Mouse (Mus musculus) embryonic facial prominence, embryonic 10.5 days (tissue): ENCODE data around the gene Kcnh6. TPM values are rescaled to one million over a fixed set of nuclear protein-coding genes. Genes with fewer than 3 reads are reported as not detected.
A peak's percentile ranks its signal among the peaks of the same experiment; 100 is the strongest.

Experiments used
- DNase-seq: peaks from one replicate; pipeline ENCODE4 v3.0.0-alpha.2; 2017; ENCODE audit warnings: low spot score
- H3K27ac ChIP-seq: fragments of 300-500 bp; sonication (generic); replicated peaks from 2 replicates; pipeline ENCODE4 v1.5.1; 2016; ENCODE audit warnings: mild to moderate bottlenecking
- H3K27me3 ChIP-seq: fragments of 300-500 bp; sonication (generic); replicated peaks from 2 replicates; pipeline ENCODE4 v1.6.1; 2016; ENCODE audit warnings: low read depth, mild to moderate bottlenecking; ENCODE audit not compliant: poor library complexity, severe bottlenecking
- H3K36me3 ChIP-seq: fragments of 300-500 bp; sonication (generic); replicated peaks from 2 replicates; pipeline ENCODE4 v1.6.1; 2016; ENCODE audit warnings: mild to moderate bottlenecking, moderate library complexity
- H3K4me1 ChIP-seq: fragments of 300-500 bp; sonication (generic); 2 replicates; pipeline ENCODE4 v1.6.1; 2016
- H3K4me3 ChIP-seq: fragments of 300-500 bp; sonication (generic); 2 replicates; pipeline ENCODE4 v1.5.1; 2016; ENCODE audit warnings: mild to moderate bottlenecking, moderate library complexity
- H3K9me3 ChIP-seq: fragments of 300-500 bp; sonication (generic); 2 replicates; pipeline ENCODE4 v1.6.1; 2016; ENCODE audit warnings: mild to moderate bottlenecking
- WGBS: fragments of 180-500 bp; shearing (Covaris S2); methylation state at CpG from one replicate; pipeline ENCODE4 v1.1.7; 2016; 5-methylcytosine and 5-hydroxymethylcytosine counted together
- polyA plus RNA-seq: library from polyadenylated mRNA; unstranded; fragments of >200 nt; fragmentation: Nextera tagmentation; extraction: Ambion mirVana; gene quantifications from 2 replicates; pipeline ENCODE4 v1.2.1, GENCODE M21; 2016

Gene Kcnh6
- 0.30 and 0.48 TPM in 2 replicates for polyA plus RNA-seq

DNA sequence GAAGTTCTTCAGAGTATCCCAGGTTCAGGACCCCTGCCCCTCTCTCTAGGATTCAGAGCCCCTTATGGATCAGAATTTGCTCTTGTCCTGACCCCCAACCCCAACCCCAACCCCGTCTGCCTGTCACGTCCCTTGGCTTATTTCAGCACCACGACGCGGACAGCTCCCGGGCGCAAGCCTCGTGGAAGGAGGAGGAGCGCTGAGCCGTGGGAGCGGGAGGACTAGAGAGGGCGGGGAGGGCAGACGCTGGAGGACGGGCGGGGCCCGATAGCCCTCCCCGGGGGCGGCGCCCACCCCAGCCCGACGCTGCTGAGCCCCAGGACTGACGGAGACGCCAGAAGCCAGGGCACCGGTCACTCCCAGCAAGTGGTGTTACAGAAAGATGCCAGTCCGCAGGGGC is at the start of gene Kcnh6:
TSS of gene Kcnh6 (plus strand) at position 304 of the 400 bp plus-strand sequence.
- H3K9me3 ChIP-seq: no peaks in the 10 kb centered on the region
- peaks cover 24% of the 10 kb centered on the region for H3K27me3 ChIP-seq
- no peak within 1 kb of the TSS for H3K27ac ChIP-seq
- H3K4me1 ChIP-seq: peaks cover 10% of the 10 kb centered on the region
- WGBS: under 1% methylated on average over 25 of the region's 25 CpGs
- H3K4me3 ChIP-seq: peak within 1 kb of the TSS; percentile 51
- H3K36me3 ChIP-seq: no peaks in the 10 kb centered on the region
- peak; percentile 87 for DNase-seq

DNA sequence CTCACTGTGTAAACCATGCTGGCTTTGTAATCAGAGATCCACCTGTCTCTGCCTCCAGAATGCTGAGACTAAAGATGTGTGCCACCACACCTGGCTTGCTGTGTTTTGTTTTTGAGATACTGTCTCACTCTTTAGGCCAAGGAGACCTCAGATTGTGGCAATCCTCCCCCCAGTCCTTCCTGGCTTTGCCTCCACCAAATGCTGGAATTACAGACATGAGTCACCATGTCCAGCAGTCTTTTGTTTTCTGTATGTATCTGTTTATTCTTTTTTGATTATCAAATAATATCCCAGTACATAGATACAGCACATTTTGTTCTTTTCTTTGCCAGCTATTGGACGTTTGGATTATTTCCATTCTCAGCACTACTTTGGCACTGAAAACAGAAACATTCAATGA is 49.4 kb upstream of the Kcnh6 start:
- DNase-seq: no peak
- Histone ChIP-seq H3K27me3 (no peaks in the 10 kb centered on the region), H3K4me1 (peaks cover 8% of the 10 kb centered on the region), H3K27ac (no peak overlapping the region), H3K36me3 (no peaks in the 10 kb centered on the region), H3K4me3 (no peak overlapping the region), H3K9me3 (no peaks in the 10 kb centered on the region)
- 64% methylated on average over 1 of the region's 1 CpGs for WGBS

DNA sequence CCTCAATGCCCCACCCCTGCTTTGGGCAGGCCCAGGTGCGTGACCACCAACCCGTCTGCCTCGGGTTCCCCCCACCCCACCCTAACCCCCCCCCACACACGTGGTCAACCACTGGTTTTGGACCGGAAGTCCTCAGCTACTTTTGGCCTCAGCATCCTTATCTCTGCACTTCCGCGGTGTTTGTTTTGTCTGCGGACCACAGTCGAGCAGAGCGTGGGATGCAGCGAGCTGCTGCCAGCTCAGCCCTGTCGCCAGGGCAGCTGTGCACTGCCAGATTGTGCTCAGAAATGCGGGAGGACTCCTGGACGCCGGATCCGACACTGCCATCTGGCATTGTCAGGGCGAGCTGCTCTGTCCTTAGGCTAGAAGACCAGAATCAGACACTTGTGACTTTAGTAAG is 48.6 kb upstream of the Kcnh6 start:
- WGBS: 58% methylated on average over 17 of the region's 17 CpGs
- Histone ChIP-seq H3K36me3 (no peaks in the 10 kb centered on the region), H3K27ac (no peak overlapping the region), H3K27me3 (no peaks in the 10 kb centered on the region), H3K4me3 (no peak overlapping the region), H3K4me1 (peaks cover 8% of the 10 kb centered on the region), H3K9me3 (no peaks in the 10 kb centered on the region)
- DNase-seq: no peak

DNA sequence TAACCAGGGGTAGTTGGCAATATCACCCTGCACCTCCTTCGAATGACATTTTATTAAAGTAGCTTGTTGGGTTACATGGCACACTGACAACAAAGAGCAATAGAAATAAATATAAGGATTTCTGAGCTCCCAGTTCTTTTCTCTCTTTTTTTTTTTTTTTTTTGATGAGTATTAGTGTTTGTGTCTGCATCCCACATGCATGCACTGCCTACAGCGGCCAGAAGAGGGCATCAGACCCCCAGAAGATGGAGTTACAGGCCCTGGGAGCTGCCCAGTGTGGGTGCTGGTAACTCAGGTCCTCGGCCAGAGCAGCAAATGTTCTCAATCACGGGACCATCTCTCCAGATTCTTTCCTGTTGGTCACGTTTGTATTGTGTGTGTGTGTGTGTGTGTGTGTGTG is 43.2 kb upstream of the Kcnh6 start:
- Histone ChIP-seq H3K36me3 (no peaks in the 10 kb centered on the region), H3K4me3 (no peak overlapping the region), H3K27ac (no peak overlapping the region), H3K9me3 (no peaks in the 10 kb centered on the region), H3K27me3 (peaks cover 44% of the 10 kb centered on the region), H3K4me1 (peaks cover 20% of the 10 kb centered on the region)
- 69% methylated on average over 5 of the region's 5 CpGs for WGBS
- no peak for DNase-seq

DNA sequence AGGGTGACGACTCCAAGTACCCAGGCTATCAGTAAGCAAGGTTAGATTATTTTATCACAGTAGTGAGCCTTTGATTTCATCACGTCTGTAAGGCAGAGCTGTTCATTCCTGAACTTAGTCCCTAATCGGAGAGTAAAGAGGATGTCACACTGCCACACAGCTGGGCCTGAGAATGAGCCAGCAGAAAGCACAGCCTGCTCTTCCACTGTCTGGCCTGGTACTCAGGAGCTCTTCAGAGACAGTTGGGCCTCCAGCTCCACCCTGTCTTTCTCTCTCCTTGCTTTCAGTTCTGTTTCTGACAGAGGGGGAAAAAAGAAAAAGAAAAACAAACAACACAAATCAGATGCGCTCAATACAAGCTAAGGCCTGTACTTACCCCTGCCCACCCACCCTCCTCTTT is 41.6 kb upstream of the Kcnh6 start:
- Histone ChIP-seq H3K27me3 (peaks cover 60% of the 10 kb centered on the region), H3K4me1 (peaks cover 20% of the 10 kb centered on the region), H3K27ac (no peak overlapping the region), H3K4me3 (no peak overlapping the region), H3K36me3 (no peaks in the 10 kb centered on the region), H3K9me3 (no peaks in the 10 kb centered on the region)
- no peak for DNase-seq
- 76% methylated on average over 4 of the region's 4 CpGs for WGBS

DNA sequence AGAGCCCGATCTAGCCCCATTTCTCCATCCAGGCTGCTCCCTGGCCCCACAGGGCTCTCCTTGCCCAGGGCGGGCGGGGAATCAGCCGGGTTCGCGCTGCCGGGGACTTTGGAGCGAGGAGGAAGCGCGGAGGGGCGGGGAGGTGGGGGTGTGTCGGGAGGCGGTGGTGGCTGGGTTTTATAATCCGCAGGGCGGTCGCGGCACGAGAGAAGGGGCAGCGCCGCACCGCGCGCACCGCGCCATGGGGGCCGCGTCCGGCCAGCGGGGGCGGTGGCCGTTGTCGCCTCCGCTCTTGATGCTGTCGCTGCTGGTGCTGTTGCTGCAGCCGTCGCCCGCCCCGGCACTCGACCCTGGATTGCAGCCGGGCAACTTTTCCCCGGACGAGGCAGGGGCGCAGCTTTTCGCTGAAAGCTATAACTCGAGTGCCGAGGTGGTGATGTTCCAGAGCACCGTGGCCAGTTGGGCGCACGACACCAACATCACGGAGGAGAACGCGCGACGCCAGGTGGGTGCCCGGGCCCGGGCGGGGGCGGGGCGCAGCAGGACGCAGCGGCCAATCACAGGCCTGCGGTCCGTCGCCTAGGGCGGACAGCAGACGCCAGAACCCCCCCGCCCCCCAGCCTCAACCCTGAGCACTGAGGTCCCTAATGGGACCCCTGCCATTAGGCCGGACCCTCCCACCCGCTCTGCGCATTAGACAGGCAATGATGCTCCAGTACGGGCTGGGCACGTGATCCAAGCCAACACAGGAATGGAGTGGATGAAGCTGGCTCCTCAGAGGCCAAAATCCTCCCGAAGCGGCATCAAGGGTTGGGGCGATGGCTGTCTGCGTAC is 40.0 kb upstream of the Kcnh6 start, which contains the start of gene Ace:
TSS of gene Ace (plus strand) at position 205 of the 834 bp plus-strand sequence.
- H3K27me3 ChIP-seq: peaks cover 62% of the 10 kb centered on the region
- H3K4me1 ChIP-seq: peaks cover 20% of the 10 kb centered on the region
- H3K9me3 ChIP-seq: no peaks in the 10 kb centered on the region
- DNase-seq: peak; percentile 62
- no peaks in the 10 kb centered on the region for H3K36me3 ChIP-seq
- under 1% methylated on average over 76 of the region's 76 CpGs for WGBS
- peak within 1 kb of the TSS; percentile 75 for H3K4me3 ChIP-seq
- H3K27ac ChIP-seq: peak within 1 kb of the TSS; percentile 66

DNA sequence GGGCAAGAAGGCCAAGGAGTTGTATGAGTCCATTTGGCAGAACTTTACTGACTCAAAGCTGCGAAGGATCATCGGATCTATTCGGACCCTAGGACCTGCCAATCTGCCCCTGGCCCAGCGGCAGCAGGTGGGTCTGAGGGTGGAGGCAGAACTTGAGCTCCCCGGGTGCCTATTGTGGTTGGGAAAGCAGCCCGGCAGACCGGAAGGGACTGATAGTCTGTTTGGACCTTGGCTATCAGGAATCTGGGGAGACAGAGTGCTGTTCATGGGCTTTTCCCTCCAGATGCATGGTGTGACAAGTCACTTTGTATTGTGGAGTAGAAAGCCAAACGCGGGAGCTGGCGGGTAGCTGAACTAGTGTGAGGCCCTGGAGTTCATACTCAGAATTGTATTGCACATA is 39.0 kb upstream of the Kcnh6 start:
- WGBS: 40% methylated on average over 10 of the region's 10 CpGs
- Histone ChIP-seq H3K9me3 (no peaks in the 10 kb centered on the region), H3K36me3 (no peaks in the 10 kb centered on the region), H3K27ac (no peak overlapping the region), H3K27me3 (peaks cover 68% of the 10 kb centered on the region), H3K4me3 (0 out of 2 replicates have a peak overlapping the region, but pooled peaks have one; percentile 75), H3K4me1 (peaks cover 20% of the 10 kb centered on the region)
- no peak for DNase-seq

DNA sequence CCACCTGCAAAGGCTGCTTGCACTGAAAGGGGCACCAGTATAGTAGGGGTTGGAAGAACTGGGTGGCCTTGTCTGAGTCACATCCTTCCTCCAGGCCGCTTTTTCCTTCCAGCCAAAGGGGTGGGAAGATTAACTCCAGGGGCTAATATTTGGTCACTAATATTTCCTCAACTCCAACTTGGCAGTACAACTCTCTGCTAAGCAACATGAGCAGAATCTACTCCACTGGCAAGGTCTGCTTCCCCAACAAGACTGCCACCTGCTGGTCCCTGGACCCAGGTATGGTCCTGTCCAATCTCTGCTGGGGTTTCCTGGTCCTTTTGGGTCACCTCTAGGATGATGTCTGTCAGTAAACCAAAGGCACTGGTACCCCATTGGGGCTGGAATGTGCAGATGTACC is 38.4 kb upstream of the Kcnh6 start:
- Histone ChIP-seq H3K4me3 (no peak overlapping the region), H3K9me3 (no peaks in the 10 kb centered on the region), H3K27ac (no peak overlapping the region), H3K27me3 (peaks cover 72% of the 10 kb centered on the region), H3K4me1 (peaks cover 20% of the 10 kb centered on the region), H3K36me3 (no peaks in the 10 kb centered on the region)
- WGBS: 66% methylated on average over 1 of the region's 1 CpGs
- no peak for DNase-seq

DNA sequence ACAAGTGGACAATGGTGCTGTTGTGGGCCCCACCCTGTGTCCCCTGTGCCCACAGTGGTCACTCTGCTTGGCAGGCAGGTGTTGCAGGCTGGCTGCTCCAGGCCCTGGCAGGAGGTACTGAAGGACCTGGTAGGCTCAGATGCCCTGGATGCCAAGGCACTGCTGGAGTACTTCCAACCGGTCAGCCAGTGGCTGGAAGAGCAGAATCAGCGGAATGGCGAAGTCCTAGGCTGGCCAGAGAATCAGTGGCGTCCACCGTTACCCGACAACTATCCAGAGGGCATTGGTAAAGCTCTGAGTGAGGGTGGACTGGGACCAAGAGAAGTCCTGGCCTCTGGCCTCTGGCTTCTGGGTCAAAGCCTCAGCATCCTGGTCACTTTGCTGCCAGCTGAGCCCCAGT is 33.3 kb upstream of the Kcnh6 start:
- no peaks in the 10 kb centered on the region for H3K36me3 ChIP-seq
- 88% methylated on average over 6 of the region's 6 CpGs for WGBS
- no peaks in the 10 kb centered on the region for H3K9me3 ChIP-seq
- H3K27me3 ChIP-seq: peaks cover 28% of the 10 kb centered on the region
- no peak for DNase-seq
- no peak overlapping the region for H3K4me3 ChIP-seq
- H3K4me1 ChIP-seq: no peaks in the 10 kb centered on the region
- no peak overlapping the region for H3K27ac ChIP-seq

DNA sequence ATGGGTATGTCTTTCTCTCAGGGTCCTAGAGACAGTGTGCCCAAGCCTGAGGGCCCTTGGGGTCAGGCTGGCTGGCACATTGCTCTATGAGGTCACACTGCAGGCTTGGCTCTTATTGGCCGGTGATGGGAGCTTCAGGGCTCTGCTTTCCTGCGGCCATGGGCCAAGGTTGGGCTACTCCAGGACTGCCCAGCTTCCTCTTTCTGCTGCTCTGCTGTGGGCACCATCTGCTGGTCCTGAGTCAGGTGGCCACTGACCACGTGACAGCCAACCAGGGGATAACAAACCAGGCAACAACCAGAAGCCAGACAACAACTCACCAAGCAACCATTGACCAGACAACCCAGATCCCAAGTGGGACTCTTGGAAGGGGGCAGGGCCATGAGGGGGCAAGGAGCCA is 32.9 kb upstream of the Kcnh6 start:
- 75% methylated on average over 3 of the region's 3 CpGs for WGBS
- H3K9me3 ChIP-seq: no peaks in the 10 kb centered on the region
- H3K4me3 ChIP-seq: no peak overlapping the region
- no peaks in the 10 kb centered on the region for H3K36me3 ChIP-seq
- H3K4me1 ChIP-seq: no peaks in the 10 kb centered on the region
- H3K27me3 ChIP-seq: peaks cover 24% of the 10 kb centered on the region
- H3K27ac ChIP-seq: no peak overlapping the region
- no peak for DNase-seq

DNA sequence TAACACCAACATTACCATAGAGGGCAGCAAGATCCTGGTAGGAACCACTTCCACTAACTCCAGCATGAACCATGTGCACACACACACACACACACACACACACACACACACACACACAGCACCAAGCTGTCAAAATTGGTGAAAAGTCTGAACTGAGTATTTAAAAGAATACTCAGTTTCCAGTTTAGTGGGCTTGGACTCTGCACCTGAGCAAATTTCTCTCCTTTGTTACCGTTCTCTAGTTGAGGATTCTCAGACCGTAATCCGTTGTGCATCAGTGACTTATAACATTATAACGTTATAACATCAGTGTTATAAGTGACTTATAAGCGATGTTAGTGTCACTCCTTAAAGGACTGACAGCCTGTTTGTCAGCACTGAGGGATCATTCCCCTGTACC is 32.3 kb upstream of the Kcnh6 start:
- no peaks in the 10 kb centered on the region for H3K9me3 ChIP-seq
- H3K27me3 ChIP-seq: peaks cover 18% of the 10 kb centered on the region
- H3K4me3 ChIP-seq: no peak overlapping the region
- no peak for DNase-seq
- no peaks in the 10 kb centered on the region for H3K4me1 ChIP-seq
- H3K36me3 ChIP-seq: no peaks in the 10 kb centered on the region
- 93% methylated on average over 5 of the region's 5 CpGs for WGBS
- H3K27ac ChIP-seq: no peak overlapping the region

DNA sequence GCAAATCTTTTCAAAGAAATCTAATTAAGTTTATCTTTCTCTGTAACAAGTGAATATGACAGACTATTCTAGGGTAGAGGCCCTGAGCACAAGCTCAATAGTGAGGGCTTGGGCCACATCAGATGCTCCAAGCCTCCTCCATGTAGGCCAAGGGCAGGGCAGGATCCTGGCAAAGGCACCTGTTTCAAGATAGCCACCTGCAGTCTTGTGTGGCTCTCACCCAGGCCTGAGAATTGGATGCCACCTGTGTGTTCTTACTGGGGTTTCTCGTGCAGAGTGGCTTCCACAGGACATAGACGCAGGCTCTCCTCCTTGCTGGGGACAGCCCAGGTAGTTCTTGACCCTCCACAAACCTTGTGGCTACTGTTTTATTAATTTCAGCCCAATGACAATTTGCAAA is 29.7 kb upstream of the Kcnh6 start:
- Histone ChIP-seq H3K9me3 (no peaks in the 10 kb centered on the region), H3K4me1 (no peaks in the 10 kb centered on the region), H3K27ac (no peak overlapping the region), H3K36me3 (no peaks in the 10 kb centered on the region), H3K27me3 (peaks cover 7% of the 10 kb centered on the region; the same call in 1 of the 2 replicates), H3K4me3 (no peak overlapping the region)
- DNase-seq: no peak
- 86% methylated on average over 2 of the region's 2 CpGs for WGBS

DNA sequence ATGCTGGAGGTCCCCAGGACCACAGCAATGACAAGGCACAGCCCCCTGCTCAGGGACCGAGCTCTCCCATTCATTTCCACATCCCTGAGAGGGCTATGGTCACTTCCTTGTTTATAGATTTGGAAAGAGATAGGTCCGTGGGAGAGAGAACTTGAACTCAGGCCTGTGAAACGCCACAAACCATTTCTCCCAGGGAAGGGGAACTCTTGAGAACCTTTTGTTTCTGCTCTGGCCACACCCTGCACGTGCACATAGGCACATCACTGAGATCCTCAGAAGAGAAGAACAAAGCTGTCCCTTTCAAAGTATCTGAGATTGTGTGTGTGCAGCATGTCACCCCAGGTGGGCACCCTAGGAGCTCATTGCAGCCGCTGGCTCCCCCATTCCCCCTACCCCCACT is 29.3 kb upstream of the Kcnh6 start:
- no peak overlapping the region for H3K4me3 ChIP-seq
- DNase-seq: no peak
- no peaks in the 10 kb centered on the region for H3K9me3 ChIP-seq
- H3K27ac ChIP-seq: no peak overlapping the region
- peaks cover 5% of the 10 kb centered on the region; the same call in 1 of the 2 replicates for H3K27me3 ChIP-seq
- WGBS: 71% methylated on average over 5 of the region's 5 CpGs
- H3K36me3 ChIP-seq: no peaks in the 10 kb centered on the region
- H3K4me1 ChIP-seq: no peaks in the 10 kb centered on the region
